Mouse (Mus musculus) liver, postnatal 0 days (tissue): Measurements from ENCODE around the gene Kcnj10.

Experiments used
- CTCF ChIP-seq: sonication (generic); IDR thresholded peaks from 2 replicates; pipeline ENCODE4 v1.5.1; 2016; ENCODE audit warnings: antibody characterized with exemption, low read depth
- EP300 ChIP-seq: IDR thresholded peaks from 2 replicates; pipeline ENCODE4 v1.6.1; 2016; ENCODE audit warnings: antibody characterized with exemption, low read depth, mild to moderate bottlenecking

DNA sequence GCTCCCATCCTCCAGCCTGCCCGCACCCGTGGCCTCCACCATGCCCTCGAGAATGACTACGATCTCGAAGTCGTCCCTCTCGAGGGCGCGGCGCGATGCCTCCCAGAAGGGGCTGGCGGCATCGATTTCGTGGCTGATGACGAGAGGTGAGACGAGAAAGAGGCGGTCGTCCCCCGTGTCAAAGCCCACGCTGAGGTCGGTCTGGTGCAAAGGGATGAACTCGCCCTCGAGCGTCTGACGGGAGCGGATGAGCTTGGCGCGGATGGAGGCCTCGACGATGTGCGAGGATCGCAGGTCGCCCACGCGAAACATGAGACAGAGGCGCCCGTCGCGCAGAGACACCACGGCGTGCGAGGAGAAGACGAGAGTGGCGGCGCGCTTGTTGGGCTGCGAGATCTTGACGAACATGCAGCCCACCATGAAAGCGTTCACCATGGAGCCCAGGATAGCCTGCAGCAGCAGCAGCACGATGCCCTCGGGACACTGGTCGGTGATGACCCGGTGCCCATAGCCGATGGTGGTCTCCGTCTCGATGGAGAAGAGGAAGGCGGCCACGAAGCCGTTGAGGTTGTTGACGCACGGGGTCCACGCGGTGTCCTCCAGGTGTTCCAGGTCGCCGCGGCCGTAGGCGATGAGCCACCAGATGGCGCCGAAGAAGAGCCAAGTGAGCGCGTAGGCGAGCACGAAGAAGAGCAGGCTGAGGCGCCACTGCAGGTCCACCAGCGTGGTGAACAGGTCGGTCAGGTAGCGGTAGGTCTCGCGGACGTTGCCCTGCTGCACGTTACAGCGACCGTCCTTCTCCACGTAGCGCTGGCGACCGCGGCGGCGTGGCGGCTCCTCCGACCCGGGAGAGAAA lies 15.1 kb upstream of the Kcnj10 start:
- TF ChIP-seq EP300 = no peak
- TF ChIP-seq CTCF = peak; percentile 83
